Mouse (Mus musculus): ENCODE measurements around the gene Cabp1. TPM values are rescaled to one million over a fixed set of nuclear protein-coding genes. Genes with fewer than 3 reads are reported as not detected.

The Cabp1 gene
- polyA plus RNA-seq, 1 experiment from 2014 or later: 2.4 TPM

- 58% methylated on average over 6 of the region's 6 CpGs for WGBS
- H3K4me2 ChIP-seq (ENCODE audit: low read depth, low read length): no peak overlapping the region
Observed at GRCm38 (mm10) chr5:115144471-115144870, 49.7 kb downstream of the Cabp1 start.

DNA sequence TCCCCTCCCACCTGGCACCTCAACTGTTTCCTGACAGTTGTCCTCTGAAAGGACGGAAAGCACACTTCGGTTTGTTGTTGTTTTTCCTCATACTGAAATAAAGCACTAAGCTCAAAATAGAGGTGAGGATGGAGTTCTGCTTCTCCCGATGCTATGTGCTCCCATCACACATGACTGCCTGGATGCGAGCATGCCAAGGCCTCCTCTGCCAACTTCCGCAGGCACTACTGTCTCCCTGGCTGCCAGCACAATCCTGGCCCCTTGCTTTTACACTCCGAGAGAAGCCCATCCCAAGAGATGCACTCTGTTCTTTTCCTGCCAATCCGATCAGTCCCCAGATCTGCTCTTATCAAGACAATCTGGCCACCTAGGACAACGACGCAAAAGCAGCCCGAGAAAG, 50.6 kb downstream of the Cabp1 start:
- no peak overlapping the region for H3K4me2 ChIP-seq (ENCODE audit: low read depth, low read length)
- 80% methylated on average over 10 of the region's 10 CpGs for WGBS
- no peak for DNase-seq (ENCODE audit: low spot score)
- no peaks in the 10 kb centered on the region for H3K9me3 ChIP-seq (replicated peaks; ENCODE audit: control insufficient read depth, low read length)
- no peak for ATAC-seq (replicated peaks; ENCODE audit: insufficient number of reproducible peaks, low FRiP score, low TSS enrichment, low read depth)
- H3K4me1 ChIP-seq (ENCODE audit: control insufficient read depth, insufficient read depth, low read length): no peaks in the 10 kb centered on the region
- H3K27ac ChIP-seq (replicated peaks; ENCODE audit: low read depth, low read length): no peak overlapping the region
- no peak overlapping the region for H3K4me3 ChIP-seq (ENCODE audit: low read depth, low read length)
- H3K9ac ChIP-seq (replicated peaks; ENCODE audit: low read length): no peak overlapping the region
- H3K27me3 ChIP-seq (ENCODE audit: control insufficient read depth, insufficient read depth, low read length): no peaks in the 10 kb centered on the region
- H3K36me3 ChIP-seq (replicated peaks; ENCODE audit: control insufficient read depth, insufficient read depth, low read depth, low read length): no peaks in the 10 kb centered on the region

More at GRCm38 (mm10) chr5:115144471-115144870, 49.7 kb downstream of the Cabp1 start:
- no peaks in the 10 kb centered on the region for H3K9me3 ChIP-seq (replicated peaks; ENCODE audit: control insufficient read depth, low read length)
- H3K4me1 ChIP-seq (ENCODE audit: control insufficient read depth, insufficient read depth, low read length): no peaks in the 10 kb centered on the region
- ATAC-seq (replicated peaks; ENCODE audit: insufficient number of reproducible peaks, low FRiP score, low TSS enrichment, low read depth) (no peak), DNase-seq (ENCODE audit: low spot score) (no peak)
- H3K4me3 ChIP-seq (ENCODE audit: low read depth, low read length): no peak overlapping the region
- no peaks in the 10 kb centered on the region for H3K27me3 ChIP-seq (ENCODE audit: control insufficient read depth, insufficient read depth, low read length)
- H3K27ac ChIP-seq (replicated peaks; ENCODE audit: low read depth, low read length): no peak overlapping the region
- peaks cover 3% of the 10 kb centered on the region for H3K36me3 ChIP-seq (replicated peaks; ENCODE audit: control insufficient read depth, insufficient read depth, low read depth, low read length)
- no peak overlapping the region for H3K9ac ChIP-seq (replicated peaks; ENCODE audit: low read length)

GRCm38 (mm10) chr5:115142166-115142697, 51.9 kb downstream of the Cabp1 start:
- H3K27ac ChIP-seq (replicated peaks; ENCODE audit: low read depth, low read length): no peak overlapping the region
- H3K4me3 ChIP-seq (ENCODE audit: low read depth, low read length): no peak overlapping the region
- no peak overlapping the region for H3K9ac ChIP-seq (replicated peaks; ENCODE audit: low read length)
- DNase-seq (ENCODE audit: low spot score) (no peak), ATAC-seq (replicated peaks; ENCODE audit: insufficient number of reproducible peaks, low FRiP score, low TSS enrichment, low read depth) (no peak)
- no peaks in the 10 kb centered on the region for H3K27me3 ChIP-seq (ENCODE audit: control insufficient read depth, insufficient read depth, low read length)
- no peaks in the 10 kb centered on the region for H3K4me1 ChIP-seq (ENCODE audit: control insufficient read depth, insufficient read depth, low read length)
- H3K4me2 ChIP-seq (ENCODE audit: low read depth, low read length): no peak overlapping the region
- 87% methylated on average over 9 of the region's 9 CpGs for WGBS
- H3K9me3 ChIP-seq (replicated peaks; ENCODE audit: control insufficient read depth, low read length): no peaks in the 10 kb centered on the region
- no peaks in the 10 kb centered on the region for H3K36me3 ChIP-seq (replicated peaks; ENCODE audit: control insufficient read depth, insufficient read depth, low read depth, low read length)

DNA sequence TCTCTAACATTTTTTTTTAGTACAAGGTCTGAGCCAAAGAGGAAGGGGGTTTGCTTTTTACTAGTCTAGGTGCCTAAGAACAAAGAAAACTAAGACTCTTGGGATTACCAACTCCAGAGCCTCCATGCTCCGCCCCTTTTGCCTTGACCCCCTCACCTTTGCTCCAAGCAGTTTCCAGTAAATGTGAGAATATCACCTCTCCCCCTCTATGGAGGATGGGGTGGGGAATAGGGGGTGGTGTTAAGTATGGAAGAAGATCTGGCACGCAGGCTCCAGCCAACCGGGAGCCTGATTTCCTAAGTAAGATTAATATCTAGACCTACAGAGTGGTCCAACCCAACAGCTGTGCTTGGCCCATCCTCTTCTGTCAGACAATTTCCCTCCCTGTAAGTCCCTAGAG, 53.5 kb downstream of the Cabp1 start:
- no peak for DNase-seq (ENCODE audit: low spot score)
- Histone ChIP-seq H3K9me3 (replicated peaks; ENCODE audit: control insufficient read depth, low read length) (no peaks in the 10 kb centered on the region), H3K4me2 (ENCODE audit: low read depth, low read length) (no peak overlapping the region), H3K4me3 (ENCODE audit: low read depth, low read length) (no peak overlapping the region), H3K9ac (replicated peaks; ENCODE audit: low read length) (no peak overlapping the region), H3K4me1 (ENCODE audit: control insufficient read depth, insufficient read depth, low read length) (no peaks in the 10 kb centered on the region), H3K27ac (replicated peaks; ENCODE audit: low read depth, low read length) (no peak overlapping the region), H3K27me3 (ENCODE audit: control insufficient read depth, insufficient read depth, low read length) (no peaks in the 10 kb centered on the region), H3K36me3 (replicated peaks; ENCODE audit: control insufficient read depth, insufficient read depth, low read depth, low read length) (no peaks in the 10 kb centered on the region)
- ATAC-seq (replicated peaks; ENCODE audit: insufficient number of reproducible peaks, low FRiP score, low TSS enrichment, low read depth): no peak
- 71% methylated on average over 3 of the region's 3 CpGs for WGBS

DNA sequence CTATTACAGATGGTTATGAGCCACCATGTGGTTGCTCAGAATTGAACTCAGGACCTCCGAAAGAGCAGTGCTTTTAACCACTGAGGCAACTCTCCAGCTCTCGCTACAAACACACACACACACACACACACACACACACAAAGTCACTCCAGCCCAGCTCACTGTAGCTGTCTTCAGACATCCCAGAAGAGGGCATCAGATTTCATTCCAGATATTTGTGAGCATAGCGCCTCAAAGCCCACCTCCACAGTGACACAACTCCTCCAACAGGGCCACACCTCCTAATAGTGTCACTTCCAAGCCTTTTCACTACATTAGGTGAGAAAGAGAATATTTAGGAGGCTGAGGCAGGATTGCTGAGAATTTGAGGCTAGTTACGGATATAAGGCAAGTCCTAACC, 55.1 kb downstream of the Cabp1 start:
- no peaks in the 10 kb centered on the region for H3K9me3 ChIP-seq (replicated peaks; ENCODE audit: control insufficient read depth, low read length)
- 55% methylated on average over 4 of the region's 4 CpGs for WGBS
- DNase-seq (ENCODE audit: low spot score) (no peak), ATAC-seq (replicated peaks; ENCODE audit: insufficient number of reproducible peaks, low FRiP score, low TSS enrichment, low read depth) (no peak)
- no peaks in the 10 kb centered on the region for H3K4me1 ChIP-seq (ENCODE audit: control insufficient read depth, insufficient read depth, low read length)
- H3K9ac ChIP-seq (replicated peaks; ENCODE audit: low read length): no peak overlapping the region
- H3K27me3 ChIP-seq (ENCODE audit: control insufficient read depth, insufficient read depth, low read length): no peaks in the 10 kb centered on the region
- H3K4me3 ChIP-seq (ENCODE audit: low read depth, low read length): no peak overlapping the region
- no peaks in the 10 kb centered on the region for H3K36me3 ChIP-seq (replicated peaks; ENCODE audit: control insufficient read depth, insufficient read depth, low read depth, low read length)
- H3K27ac ChIP-seq (replicated peaks; ENCODE audit: low read depth, low read length): no peak overlapping the region
- H3K4me2 ChIP-seq (ENCODE audit: low read depth, low read length): no peak overlapping the region

DNA sequence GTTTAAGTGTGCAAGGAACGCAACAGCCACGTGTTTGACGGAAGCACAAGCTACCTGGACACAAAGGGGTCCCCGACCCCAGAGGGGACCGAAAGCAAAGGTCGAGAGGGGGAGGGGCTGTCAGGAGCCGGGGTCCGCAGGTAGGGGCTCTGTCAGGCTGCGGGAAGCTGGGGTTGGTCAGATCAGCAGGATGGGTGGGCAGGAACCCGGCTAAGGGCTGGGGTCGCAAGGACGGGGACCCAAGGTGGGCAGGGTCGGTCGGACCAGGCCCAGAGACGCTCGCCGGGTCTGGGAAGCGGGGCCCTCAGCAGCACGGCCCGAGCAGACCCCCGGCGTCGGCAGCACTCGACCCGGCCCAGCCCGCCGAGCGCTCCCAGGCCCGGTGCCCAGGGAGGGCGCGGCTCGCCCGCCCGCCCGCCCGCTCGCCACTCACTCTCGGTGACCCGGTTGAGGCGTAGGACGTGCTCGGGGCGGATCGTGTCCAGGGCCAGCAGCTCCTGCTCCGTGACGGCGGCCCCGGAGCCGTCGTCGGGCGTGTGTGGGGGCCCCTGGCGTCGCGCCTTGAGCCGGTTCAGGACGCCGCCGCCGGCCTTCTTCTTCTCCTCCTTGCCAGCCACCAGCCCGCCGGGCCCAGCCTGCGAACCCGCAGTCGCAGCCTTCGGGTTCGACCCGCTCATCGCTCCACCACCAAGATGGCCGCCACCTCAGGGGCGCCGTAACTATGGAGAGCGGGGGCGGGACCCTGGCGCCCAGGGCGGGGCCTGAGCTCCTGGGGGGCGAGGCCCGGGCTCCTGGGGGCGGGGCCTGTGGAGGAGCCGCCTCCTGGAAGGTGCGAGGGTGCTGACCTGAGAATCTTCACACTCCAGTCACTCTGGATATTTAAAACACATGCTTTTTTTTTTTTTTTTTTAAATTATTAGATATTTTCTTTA, 59.7 kb downstream of the Cabp1 start, which contains the start of gene Unc119b:
TSS of gene Unc119b (minus strand) at position 742 of the 932 bp plus-strand sequence.
- H3K4me1 ChIP-seq (ENCODE audit: control insufficient read depth, insufficient read depth, low read length): no peaks in the 10 kb centered on the region
- ATAC-seq (replicated peaks; ENCODE audit: insufficient number of reproducible peaks, low FRiP score, low TSS enrichment, low read depth): peak; percentile 85
- peak within 1 kb of the TSS; percentile 85 for H3K4me2 ChIP-seq (ENCODE audit: low read depth, low read length)
- no peaks in the 10 kb centered on the region; the same call in 1 of the 2 replicates for H3K36me3 ChIP-seq (replicated peaks; ENCODE audit: control insufficient read depth, insufficient read depth, low read depth, low read length)
- no peak within 1 kb of the TSS for H3K27ac ChIP-seq (replicated peaks; ENCODE audit: low read depth, low read length)
- H3K9me3 ChIP-seq (replicated peaks; ENCODE audit: control insufficient read depth, low read length): no peaks in the 10 kb centered on the region
- no peaks in the 10 kb centered on the region for H3K27me3 ChIP-seq (ENCODE audit: control insufficient read depth, insufficient read depth, low read length)
- DNase-seq (ENCODE audit: low spot score): peak; percentile 93
- peak within 1 kb of the TSS; percentile 84 for H3K4me3 ChIP-seq (ENCODE audit: low read depth, low read length)
- WGBS: 0% methylated on average over 58 of the region's 81 CpGs
- peak within 1 kb of the TSS; percentile 90 for H3K9ac ChIP-seq (replicated peaks; ENCODE audit: low read length)

- 58% methylated on average over 6 of the region's 6 CpGs for WGBS
Observed at GRCm38 (mm10) chr5:115133358-115134066, 60.7 kb downstream of the Cabp1 start.

More at GRCm38 (mm10) chr5:115133358-115134066, 60.7 kb downstream of the Cabp1 start:
- no peaks in the 10 kb centered on the region for H3K9me3 ChIP-seq (replicated peaks; ENCODE audit: control insufficient read depth, low read length)
- H3K27ac ChIP-seq (replicated peaks; ENCODE audit: low read depth, low read length): no peak overlapping the region
- H3K36me3 ChIP-seq (replicated peaks; ENCODE audit: control insufficient read depth, insufficient read depth, low read depth, low read length): no peaks in the 10 kb centered on the region; the same call in 1 of the 2 replicates
- H3K27me3 ChIP-seq (ENCODE audit: control insufficient read depth, insufficient read depth, low read length): no peaks in the 10 kb centered on the region
- H3K4me2 ChIP-seq (ENCODE audit: low read depth, low read length): peak overlapping the region; percentile 85
- H3K9ac ChIP-seq (replicated peaks; ENCODE audit: low read length): peak overlapping the region; percentile 51
- H3K4me1 ChIP-seq (ENCODE audit: control insufficient read depth, insufficient read depth, low read length): no peaks in the 10 kb centered on the region
- DNase-seq (ENCODE audit: low spot score) (no peak), ATAC-seq (replicated peaks; ENCODE audit: insufficient number of reproducible peaks, low FRiP score, low TSS enrichment, low read depth) (no peak)
- peak overlapping the region; percentile 84 for H3K4me3 ChIP-seq (ENCODE audit: low read depth, low read length)

Data from embryonic facial prominence, embryonic 11.5 days (tissue).